Mouse (Mus musculus) forebrain, postnatal 0 days (tissue): Measurements from ENCODE around the gene Slc25a26. TPM values are rescaled to one million over a fixed set of nuclear protein-coding genes. Genes with fewer than 3 reads are reported as not detected.

Experiments used
- ATAC-seq: fragments of 200-750 bp; cut with Nextera tagmentation; 2 replicates; pipeline ENCODE4 v1.8.0; 2017; ENCODE audit warnings: mild to moderate bottlenecking, moderate library complexity
- DNase-seq: peaks from one replicate; pipeline ENCODE4 v3.0.0-alpha.2; 2015
- H3K27ac ChIP-seq: fragments of 300-500 bp; sonication (generic); 2 replicates; pipeline ENCODE4 v1.5.1; 2014; ENCODE audit warnings: low read depth, mild to moderate bottlenecking, antibody characterized with exemption, low read length, moderate library complexity, mixed read lengths
- H3K27me3 ChIP-seq: fragments of 300-500 bp; sonication (generic); 2 replicates; pipeline ENCODE4 v1.6.1; 2014; ENCODE audit warnings: mild to moderate bottlenecking, low read length, mixed read lengths; ENCODE audit not compliant: insufficient read depth
- H3K36me3 ChIP-seq: fragments of 300-500 bp; sonication (generic); 2 replicates; pipeline ENCODE4 v1.6.1; 2014; ENCODE audit warnings: mild to moderate bottlenecking, moderate library complexity; ENCODE audit not compliant: insufficient read depth
- H3K4me1 ChIP-seq: fragments of 300-500 bp; sonication (generic); 2 replicates; pipeline ENCODE4 v1.6.1; 2014; ENCODE audit warnings: antibody characterized with exemption; ENCODE audit not compliant: insufficient read depth
- H3K4me2 ChIP-seq: fragments of 300-500 bp; sonication (generic); 2 replicates; pipeline ENCODE4 v1.6.1; 2014; ENCODE audit warnings: low read depth, mild to moderate bottlenecking, moderate library complexity
- H3K4me3 ChIP-seq: fragments of 300-500 bp; sonication (generic); 2 replicates; pipeline ENCODE4 v1.5.1; 2014; ENCODE audit warnings: low read depth, low read length, mixed read lengths
- H3K9ac ChIP-seq: fragments of 300-500 bp; sonication (generic); 2 replicates; pipeline ENCODE4 v1.6.1; 2014; ENCODE audit warnings: mild to moderate bottlenecking
- H3K9me3 ChIP-seq: fragments of 300-500 bp; sonication (generic); 2 replicates; pipeline ENCODE4 v1.6.1; 2016; ENCODE audit warnings: low read length
- CTCF ChIP-seq: sonication (generic); IDR thresholded peaks from 2 replicates; pipeline ENCODE4 v1.5.1; 2016; ENCODE audit warnings: antibody characterized with exemption, control low read depth, low read depth
- WGBS: fragments of 180-500 bp; shearing (Covaris S2); extraction: QIAGEN DNeasy Blood & Tissue Kit; methylation state at CpG from one replicate; pipeline ENCODE4 v1.1.7; 2014; 5-methylcytosine and 5-hydroxymethylcytosine counted together
- polyA plus RNA-seq: library from polyadenylated mRNA; unstranded; fragments of >200 nt; fragmentation: Nextera tagmentation; extraction: Ambion mirVana; gene quantifications from 2 replicates; pipeline ENCODE4 v1.2.1, GENCODE M21; 2015
- total RNA-seq: library from RNA; depleted of rRNA; stranded (reverse); fragments of >200 nt; gene quantifications from 2 replicates; pipeline ENCODE4 v1.2.3, GENCODE M21; 2014

Slc25a26 gene
- total and polyA plus RNA-seq, 2 experiments from 2014 or later, result 8.0 to 8.7 TPM

DNA sequence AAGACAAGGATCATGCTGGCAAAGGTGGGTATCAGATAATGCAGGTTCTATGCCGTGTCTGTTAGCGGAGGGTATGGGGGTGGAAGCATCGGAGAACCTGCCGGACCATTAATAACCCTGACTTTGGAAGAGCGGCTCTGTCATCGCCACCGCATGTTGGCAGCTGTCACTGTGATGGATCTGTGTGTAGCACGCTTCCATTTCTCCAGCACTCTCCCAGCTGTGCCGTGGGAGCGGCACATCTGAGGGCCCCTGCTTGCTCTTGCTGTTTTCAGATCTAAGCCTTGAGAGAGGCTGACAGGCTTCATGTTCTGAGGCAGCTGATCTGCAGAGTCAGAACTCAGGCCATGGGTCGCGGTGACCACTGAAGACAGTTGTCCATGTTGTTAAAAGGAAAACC lies 98.3 kb downstream of the Slc25a26 start:
- H3K36me3 ChIP-seq, result no peaks in the 10 kb centered on the region; the same call in 1 of the 2 replicates
- no peak for ATAC-seq
- no peak overlapping the region for H3K4me3 ChIP-seq
- no peak for TF ChIP-seq CTCF
- no peaks in the 10 kb centered on the region for H3K27me3 ChIP-seq
- H3K27ac ChIP-seq, result no peak overlapping the region
- H3K9me3 ChIP-seq, result no peaks in the 10 kb centered on the region
- H3K9ac ChIP-seq, result no peak overlapping the region
- no peak overlapping the region for H3K4me2 ChIP-seq
- H3K4me1 ChIP-seq, result no peaks in the 10 kb centered on the region
- 91% methylated on average over 12 of the region's 12 CpGs for WGBS
- DNase-seq, result no peak

DNA sequence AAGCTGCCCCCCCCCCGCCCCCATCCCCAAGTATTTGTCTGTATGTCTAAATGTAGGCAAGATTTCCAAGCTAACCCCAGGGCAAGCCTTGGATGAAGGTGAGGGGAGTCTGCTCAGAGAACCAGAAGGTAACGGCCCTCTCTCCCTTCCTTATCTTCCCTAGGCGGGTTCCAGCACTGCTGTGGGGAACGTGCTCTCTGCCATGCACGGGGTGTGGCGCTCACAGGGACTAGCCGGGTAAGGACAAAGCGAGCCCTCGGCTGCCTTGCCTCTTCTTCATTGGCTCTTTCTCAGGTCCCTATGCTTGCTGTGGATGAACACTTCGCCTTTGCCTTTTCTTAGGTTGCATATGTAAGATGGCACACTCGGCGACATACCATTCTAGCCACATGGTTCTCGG lies 98.9 kb downstream of the Slc25a26 start:
- Histone ChIP-seq H3K9ac (no peak overlapping the region), H3K4me2 (no peak overlapping the region), H3K27ac (no peak overlapping the region), H3K36me3 (no peaks in the 10 kb centered on the region; the same call in 1 of the 2 replicates), H3K4me3 (no peak overlapping the region), H3K9me3 (no peaks in the 10 kb centered on the region), H3K27me3 (no peaks in the 10 kb centered on the region), H3K4me1 (no peaks in the 10 kb centered on the region)
- no peak for TF ChIP-seq CTCF
- DNase-seq, result no peak
- 92% methylated on average over 13 of the region's 13 CpGs for WGBS
- ATAC-seq, result no peak

DNA sequence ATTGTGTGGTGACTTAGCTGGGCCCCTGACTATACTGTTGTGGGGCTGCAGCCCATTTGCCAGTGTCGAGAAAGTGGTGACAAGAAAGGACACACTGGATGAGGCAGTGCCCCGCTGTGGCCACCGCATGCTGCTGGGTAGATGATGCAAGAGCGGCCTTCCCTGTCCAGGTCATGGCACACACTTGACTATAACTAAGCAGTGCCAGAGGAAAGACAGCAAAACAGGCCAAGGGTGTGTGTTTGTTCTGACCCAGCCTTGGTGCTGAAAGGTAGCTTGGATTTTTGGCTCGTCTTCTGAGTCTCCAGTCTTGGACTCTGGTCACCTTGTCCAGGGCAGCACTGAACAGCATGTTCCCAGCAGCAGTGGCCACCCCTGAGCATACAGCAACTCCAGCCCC lies 101.0 kb downstream of the Slc25a26 start:
- H3K27me3 ChIP-seq, result no peaks in the 10 kb centered on the region
- no peak overlapping the region for H3K9ac ChIP-seq
- no peak for TF ChIP-seq CTCF
- no peak overlapping the region for H3K4me3 ChIP-seq
- ATAC-seq (no peak), DNase-seq (no peak)
- no peaks in the 10 kb centered on the region for H3K4me1 ChIP-seq
- H3K4me2 ChIP-seq, result no peak overlapping the region
- no peaks in the 10 kb centered on the region for H3K9me3 ChIP-seq
- H3K27ac ChIP-seq, result no peak overlapping the region
- peaks cover 5% of the 10 kb centered on the region; the same call in 1 of the 2 replicates for H3K36me3 ChIP-seq
- 88% methylated on average over 5 of the region's 5 CpGs for WGBS

DNA sequence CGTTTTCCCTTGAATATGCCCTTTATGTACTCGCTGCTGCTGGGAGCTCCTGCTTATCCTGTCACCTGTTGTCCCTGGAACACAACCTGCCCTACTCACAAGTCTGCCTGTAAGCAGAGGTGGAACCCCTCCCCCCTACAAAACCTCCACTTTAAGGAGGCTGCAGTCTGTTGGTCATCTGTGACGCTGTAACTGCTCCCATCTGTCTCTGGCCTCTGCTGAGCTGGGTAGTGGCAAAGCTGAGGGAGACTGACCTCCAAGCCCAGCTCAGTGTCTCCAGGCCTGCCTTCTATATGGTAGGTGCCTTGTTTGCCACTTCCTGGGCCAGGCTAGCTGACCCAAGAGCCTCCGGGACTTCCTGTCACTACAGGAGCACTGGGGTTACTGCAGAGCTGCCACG lies 101.7 kb downstream of the Slc25a26 start:
- Histone ChIP-seq H3K9ac (no peak overlapping the region), H3K27me3 (no peaks in the 10 kb centered on the region), H3K4me2 (no peak overlapping the region), H3K4me1 (no peaks in the 10 kb centered on the region), H3K9me3 (no peaks in the 10 kb centered on the region), H3K36me3 (peaks cover 10% of the 10 kb centered on the region; the same call in 1 of the 2 replicates), H3K27ac (no peak overlapping the region), H3K4me3 (no peak overlapping the region)
- no peak for TF ChIP-seq CTCF
- ATAC-seq, result no peak
- 77% methylated on average over 5 of the region's 5 CpGs for WGBS
- DNase-seq, result no peak

DNA sequence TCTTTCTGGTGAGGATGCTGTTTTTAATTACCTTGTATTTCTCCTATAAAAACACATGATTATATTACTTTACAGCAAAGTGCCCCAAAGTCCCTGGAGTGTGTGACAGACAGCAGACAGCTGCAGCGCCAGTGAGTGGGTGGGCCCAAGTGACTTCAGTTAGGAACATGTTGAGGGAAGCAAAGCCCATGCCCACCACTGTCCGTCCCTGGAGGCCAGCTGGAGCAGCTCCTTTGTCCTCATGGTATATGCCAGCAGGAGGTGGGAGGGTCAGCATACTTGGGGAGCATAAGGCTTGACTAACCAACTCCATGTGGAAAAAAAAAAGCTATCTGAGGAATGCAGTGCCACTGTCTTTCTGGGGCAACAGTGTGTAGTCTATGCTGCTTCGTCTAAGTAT lies 103.9 kb downstream of the Slc25a26 start:
- H3K36me3 ChIP-seq, result peaks cover 14% of the 10 kb centered on the region; the same call in 1 of the 2 replicates

DNA sequence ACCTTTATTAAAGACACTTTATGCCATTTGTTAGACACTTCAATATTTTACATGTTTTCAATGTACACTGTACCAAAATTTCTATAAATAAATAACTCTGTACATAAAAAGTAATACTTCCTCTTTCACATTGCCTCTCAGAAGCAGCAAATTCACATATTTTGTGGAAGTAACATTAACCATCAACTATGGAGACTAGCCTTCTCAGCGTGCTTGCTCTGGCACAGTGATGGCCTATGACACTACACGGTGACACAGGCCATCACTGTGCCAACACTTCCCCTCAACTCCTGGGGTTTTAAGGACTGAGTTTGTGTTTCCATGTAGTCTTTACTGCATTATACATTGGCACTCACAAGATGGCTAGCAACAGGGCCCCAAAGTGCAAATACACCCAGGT lies 104.4 kb downstream of the Slc25a26 start:
- Histone ChIP-seq H3K4me2 (no peak overlapping the region), H3K4me3 (no peak overlapping the region), H3K27me3 (no peaks in the 10 kb centered on the region), H3K9ac (no peak overlapping the region), H3K9me3 (no peaks in the 10 kb centered on the region), H3K27ac (no peak overlapping the region), H3K36me3 (peaks cover 19% of the 10 kb centered on the region; the same call in 1 of the 2 replicates), H3K4me1 (no peaks in the 10 kb centered on the region)
- no peak for TF ChIP-seq CTCF
- DNase-seq (no peak), ATAC-seq (no peak)
- 89% methylated on average over 2 of the region's 2 CpGs for WGBS

More for the DNA sequence above, 103.9 kb downstream of the Slc25a26 start:
- Histone ChIP-seq H3K9ac (no peak overlapping the region), H3K9me3 (no peaks in the 10 kb centered on the region), H3K4me2 (no peak overlapping the region), H3K27ac (no peak overlapping the region), H3K4me3 (no peak overlapping the region), H3K4me1 (no peaks in the 10 kb centered on the region), H3K27me3 (no peaks in the 10 kb centered on the region)
- TF ChIP-seq CTCF, result no peak
- no peak for DNase-seq
- WGBS, result 41% methylated on average over 3 of the region's 3 CpGs
- no peak for ATAC-seq

DNA sequence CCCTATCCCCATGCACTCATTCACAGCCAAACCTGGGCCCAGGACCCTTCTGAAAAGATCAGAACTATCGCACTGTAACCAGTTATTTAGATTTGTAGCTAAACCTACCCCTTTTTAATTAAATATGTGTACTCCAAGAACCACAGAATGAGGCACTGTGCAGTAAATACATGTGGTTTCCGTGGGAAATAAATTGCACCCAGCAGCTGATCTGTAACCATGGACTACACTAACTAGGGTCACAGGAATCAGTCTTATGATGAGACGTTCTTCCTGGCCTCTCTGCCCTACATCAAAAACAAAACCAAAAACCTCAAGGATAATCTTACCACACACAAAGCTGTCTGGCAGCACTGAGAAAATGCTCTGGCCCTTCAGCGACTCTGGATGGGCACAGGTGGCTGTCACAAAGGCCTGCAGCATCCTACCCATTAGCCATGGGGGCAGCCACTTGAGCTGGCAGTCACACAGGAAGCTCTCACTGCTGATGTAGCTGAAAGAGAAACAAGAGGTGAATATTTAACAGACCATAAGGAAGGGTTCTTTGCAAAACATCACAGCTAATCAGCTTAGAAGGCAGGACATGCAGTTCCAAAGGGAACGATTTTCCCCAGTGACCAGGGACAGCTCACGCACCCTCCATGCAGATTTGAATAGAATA lies 113.2 kb downstream of the Slc25a26 start:
- 65% methylated on average over 6 of the region's 6 CpGs for WGBS
- Histone ChIP-seq H3K27me3 (no peaks in the 10 kb centered on the region), H3K4me1 (no peaks in the 10 kb centered on the region), H3K36me3 (peaks cover 32% of the 10 kb centered on the region), H3K27ac (no peak overlapping the region), H3K9me3 (no peaks in the 10 kb centered on the region), H3K4me2 (no peak overlapping the region), H3K4me3 (no peak overlapping the region), H3K9ac (no peak overlapping the region)
- ATAC-seq, result peak; percentile 29; the same call in 1 of the 2 replicates
- TF ChIP-seq CTCF, result no peak
- no peak for DNase-seq
